Mouse (Mus musculus) cerebellum, postnatal 36 days (tissue): Measurements from ENCODE around the gene Mettl11b.
"Not testable (repeated sequence)": the region's sequence is repeated elsewhere in the genome, so short reads cannot be mapped to it uniquely, and the experiment has no call there.

ENCODE experiments used
- DNase-seq, 2 experiments: peaks; one replicate each; pipeline ENCODE4 v3.0.0; 2021 to 2022; ENCODE audit warnings: mixed read lengths in 2 of 2

Gene Mettl11b

GRCm38 (mm10) chr1:163725106-163725759, at the start of gene Mettl11b:
Gene Mettl11b (minus strand): TSS chr1:163725232.
- no peak for DNase-seq

GRCm38 (mm10) chr1:163757462-163758207, 32.6 kb upstream of the Mettl11b start:
- no peak for DNase-seq

- peak in 1 of 2 experiments; percentile 4 for DNase-seq
These were observed 26.4 kb upstream of the Mettl11b start for GRCm38 (mm10) chr1:163751360-163751992.

- no peak for DNase-seq
These were observed 12.2 kb upstream of the Mettl11b start for GRCm38 (mm10) chr1:163737239-163737533.

DNA sequence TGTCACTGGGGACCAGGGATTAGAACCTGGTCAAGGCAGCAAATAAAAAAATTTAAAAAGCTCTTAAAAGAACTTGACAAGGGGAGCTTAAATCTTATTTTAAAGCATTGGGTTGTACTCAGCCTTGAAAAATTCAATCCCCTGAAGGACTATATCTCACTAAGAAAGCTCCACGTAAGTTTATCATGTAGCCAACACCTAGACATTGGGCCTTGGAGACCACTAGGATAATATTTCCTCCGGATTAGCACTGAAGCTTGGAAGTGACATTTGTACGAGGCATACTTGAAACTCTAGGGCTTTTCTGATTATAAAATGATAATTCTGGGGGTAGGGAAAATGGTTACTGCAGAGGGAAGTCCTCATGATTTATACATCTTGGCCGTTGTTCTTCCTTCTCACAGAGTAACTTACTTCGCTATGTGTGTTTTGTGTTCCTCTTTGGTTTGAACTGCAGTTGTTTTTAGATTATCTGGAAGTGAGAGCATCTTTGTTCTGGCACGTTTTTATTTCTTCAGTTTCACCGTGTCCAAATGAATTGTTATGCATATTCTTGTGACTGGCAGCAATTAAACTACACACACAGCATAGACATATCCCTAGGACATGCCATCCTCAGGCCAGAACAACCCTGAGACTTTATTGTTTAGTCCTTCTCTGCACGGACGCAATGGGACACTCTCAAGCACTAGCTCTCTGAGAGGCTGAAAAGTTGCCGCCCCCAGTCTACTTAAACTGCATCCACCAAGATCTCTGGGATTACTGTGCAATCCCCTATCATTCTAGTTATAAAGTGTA, 11.6 kb upstream of the Mettl11b start:
- no peak for DNase-seq

DNA sequence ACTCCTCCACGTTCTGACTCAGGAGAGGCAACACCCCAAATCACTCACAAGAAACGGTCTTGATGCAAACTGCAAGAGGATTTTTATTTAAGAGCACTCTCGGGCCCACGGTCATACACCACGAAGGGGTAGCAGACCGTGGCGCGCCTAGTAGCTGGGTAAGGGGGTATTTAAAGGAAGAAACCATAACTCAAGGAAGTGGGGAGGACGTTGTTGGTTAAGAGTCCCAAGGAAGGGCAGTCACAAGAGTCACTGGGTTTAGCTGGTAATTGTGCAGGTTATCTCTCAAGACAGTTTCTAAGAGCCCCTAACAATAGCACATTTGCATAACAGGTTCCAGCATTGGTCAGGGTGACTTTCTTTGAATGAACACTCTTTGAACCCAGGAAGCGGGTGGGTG, 6.1 kb upstream of the Mettl11b start:
- not testable (repeated sequence) for DNase-seq

DNA sequence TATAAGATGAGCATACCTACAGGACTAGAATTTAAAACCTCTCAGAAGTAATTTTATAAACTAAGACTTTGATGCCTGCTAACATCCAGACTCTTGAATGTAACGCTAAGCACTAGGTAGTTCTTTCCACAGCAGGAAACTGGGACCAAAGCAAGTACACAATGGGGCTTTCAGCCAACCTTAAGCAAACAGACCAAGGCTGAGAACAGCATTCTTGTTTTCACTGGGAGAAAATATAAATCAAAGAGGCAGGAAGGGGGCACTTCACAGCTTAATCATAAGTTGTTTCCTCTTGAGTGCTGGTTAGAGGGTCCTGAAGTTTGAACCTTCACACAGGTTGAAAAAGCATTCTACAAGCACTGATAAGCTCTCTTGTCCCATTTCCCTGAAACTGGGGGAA, 1.1 kb downstream of the Mettl11b start:
- no peak for DNase-seq

DNA sequence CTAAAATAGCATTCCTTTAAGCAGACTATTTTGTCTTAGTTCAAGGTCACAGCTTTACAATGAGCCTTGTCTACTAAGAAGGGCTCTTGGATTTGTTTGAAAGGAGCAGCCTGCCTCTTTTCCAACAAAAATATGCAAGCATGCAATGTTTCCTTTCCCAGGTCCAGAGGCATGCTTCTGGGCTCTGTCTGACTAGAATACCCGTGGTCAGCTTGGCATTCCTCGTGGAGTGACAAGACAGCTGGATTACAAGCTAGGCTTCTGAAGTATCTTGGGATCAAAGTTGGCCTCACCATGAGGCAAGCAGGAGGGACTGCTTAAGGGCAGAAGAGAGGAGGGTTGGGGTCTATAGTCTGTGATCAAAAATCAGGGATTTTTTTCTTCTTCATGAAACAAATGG, 16.4 kb downstream of the Mettl11b start:
- DNase-seq, result no peak

GRCm38 (mm10) chr1:163700571-163700970, 24.5 kb downstream of the Mettl11b start:
- DNase-seq, result no peak

DNA sequence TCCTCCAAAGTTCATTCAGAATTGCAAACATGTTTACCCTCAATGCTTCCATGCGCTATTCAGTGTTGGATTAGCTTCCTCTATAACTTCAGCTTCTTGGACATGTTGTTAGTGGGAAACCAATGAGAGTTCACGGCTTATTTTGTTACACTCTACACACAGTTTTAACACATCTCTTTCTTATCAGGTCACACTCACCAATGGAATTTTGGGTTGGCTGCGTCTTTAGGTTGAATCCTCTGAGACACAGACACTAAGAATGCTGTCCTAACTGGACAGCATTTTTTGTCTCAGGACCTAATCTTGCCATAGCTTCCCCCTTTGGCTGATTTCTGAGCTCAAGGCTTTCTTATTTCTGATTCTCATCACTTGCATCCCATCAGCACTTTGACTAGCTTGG, 25.3 kb downstream of the Mettl11b start:
- no peak for DNase-seq

DNA sequence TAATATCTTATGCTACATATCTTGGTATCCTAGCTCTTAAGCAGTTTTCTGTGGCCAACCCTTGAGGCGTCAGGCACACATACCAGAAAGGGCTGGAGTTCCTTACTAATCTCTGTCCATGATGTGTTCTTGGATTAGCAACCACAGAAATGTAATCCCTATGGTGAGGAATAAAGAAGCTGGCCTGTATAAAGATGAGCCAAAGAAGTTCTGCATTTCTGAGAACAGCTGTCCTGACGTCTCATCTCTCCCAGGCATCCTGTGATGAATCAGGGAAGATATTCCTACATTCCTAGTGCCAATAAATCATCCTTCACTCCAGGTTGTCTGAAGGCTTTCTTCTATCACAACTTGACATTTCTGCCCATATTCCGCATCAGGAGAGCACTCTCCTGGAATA, 33.2 kb downstream of the Mettl11b start:
- DNase-seq, result no peak

DNA sequence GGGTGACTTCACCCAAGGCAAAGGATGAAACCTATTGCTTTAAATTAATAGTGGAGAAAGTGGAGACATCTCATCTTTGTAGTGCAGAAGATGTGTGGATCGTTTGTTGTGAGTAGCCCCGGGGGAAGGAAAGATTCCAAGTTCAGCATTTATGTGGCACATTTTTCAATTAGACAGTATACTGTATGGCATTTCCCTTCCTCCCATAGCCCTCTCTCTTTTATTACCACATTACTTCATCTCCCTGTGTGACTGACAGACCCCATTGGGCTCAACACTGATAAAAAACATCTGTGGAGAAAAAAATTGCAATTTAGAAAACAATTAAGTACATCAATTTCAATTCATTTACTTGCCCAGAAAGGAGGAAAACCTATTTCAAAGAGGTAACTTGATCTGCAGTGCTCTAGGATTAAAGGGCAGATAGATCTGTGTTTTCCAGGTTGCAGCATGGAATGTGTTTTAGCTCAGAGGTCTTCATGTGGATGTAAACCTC, 42.0 kb downstream of the Mettl11b start:
- no peak for DNase-seq

DNA sequence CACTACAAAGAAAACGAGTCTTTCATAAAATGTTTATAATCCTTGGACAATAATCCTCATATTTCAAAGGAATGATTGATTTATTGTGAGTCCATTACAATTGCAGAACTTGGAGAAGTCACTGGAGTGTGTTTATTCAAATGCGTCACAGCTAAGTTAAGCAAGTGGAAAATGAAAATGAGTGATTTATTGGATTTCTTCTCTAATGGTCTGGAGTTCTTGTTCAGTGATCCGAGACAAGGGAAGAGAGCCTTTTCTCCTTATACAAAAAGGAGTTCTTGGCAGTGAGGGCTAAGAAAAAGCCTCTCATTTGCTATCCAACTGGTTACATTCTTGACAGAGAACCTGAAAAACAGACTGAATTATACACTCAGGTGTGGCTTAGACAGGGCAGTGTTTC, 42.9 kb downstream of the Mettl11b start:
- no peak for DNase-seq

DNA sequence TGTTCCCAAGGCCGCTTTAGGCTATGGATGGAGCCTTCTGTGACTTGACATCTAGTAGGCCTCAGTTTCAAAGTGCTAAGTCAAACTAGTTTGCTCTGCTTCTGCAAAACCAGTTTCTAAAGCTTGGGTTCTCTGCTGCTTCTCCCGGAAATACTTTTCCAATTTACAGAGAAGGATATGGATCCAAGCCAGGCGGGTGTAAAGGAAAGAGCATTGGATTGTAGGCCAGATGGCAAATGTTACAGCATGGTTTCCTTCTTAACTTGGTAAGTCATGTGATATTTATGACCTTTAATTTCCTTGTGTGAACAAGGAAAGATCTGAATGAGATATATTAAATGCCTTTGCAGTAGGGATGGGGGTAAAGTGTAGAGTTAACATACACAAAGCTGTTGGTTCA, 52.2 kb downstream of the Mettl11b start:
- DNase-seq, result no peak

- no peak for DNase-seq
These were observed 53.7 kb downstream of the Mettl11b start for GRCm38 (mm10) chr1:163671326-163671725.

DNA sequence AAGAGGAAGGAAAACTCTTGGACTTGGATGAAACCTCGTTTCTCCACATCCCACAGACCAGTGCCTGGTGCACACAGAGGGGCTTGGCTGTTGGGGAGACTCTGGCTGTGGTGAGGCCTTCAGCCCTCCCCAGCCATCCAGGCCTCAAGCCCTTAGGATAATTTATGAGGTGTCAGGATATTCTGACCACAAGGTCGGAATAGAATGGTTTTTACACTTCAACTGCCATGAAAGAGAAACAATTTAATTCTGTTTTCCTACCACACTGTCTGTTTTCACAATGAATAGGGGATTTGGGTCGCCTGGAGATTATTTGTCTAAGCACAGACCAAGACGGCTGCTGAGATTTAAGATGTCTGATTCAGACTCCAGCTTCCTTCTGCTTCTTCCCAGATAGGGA, 54.3 kb downstream of the Mettl11b start:
- no peak for DNase-seq

DNA sequence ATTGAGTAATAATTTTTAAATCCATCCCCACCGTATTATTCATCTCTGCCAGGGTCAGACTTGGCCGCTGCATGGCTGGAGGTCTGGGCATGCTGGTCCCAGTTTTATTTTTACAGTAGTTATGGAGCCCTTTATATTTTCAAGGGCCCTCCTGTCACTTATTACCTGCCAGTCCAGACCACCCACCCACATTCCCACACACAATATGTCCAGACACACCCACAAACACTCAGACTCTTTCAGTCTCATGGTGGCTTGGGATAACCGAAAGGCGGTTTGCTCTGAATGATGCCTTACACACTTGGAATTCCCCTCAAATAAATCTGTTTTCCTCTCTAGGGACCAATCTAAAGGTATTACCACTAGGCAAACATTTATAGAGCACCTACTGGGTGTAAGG, 55.1 kb downstream of the Mettl11b start:
- no peak for DNase-seq

- DNase-seq, result no peak
These were observed 62.6 kb downstream of the Mettl11b start for GRCm38 (mm10) chr1:163662416-163662815.

DNA sequence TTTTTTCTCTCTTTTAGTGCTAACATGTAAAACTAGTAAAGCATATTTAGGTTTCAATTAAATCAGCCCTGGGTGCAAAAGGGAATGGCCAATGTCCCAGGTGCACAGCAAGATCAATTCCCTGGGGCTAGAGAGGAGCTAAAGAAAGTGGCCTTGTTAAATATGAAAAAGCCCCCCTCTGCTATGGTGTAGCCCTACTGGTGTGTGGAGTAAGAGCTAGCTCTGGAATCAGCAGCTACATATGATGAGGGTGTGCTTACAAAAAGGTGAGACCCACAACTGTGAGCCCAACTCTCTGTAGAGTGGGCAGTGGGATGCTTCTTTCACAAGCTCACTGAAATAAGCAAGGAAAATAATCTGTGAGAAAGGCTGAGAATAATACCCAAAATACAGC, 66.5 kb downstream of the Mettl11b start:
- no peak for DNase-seq

DNA sequence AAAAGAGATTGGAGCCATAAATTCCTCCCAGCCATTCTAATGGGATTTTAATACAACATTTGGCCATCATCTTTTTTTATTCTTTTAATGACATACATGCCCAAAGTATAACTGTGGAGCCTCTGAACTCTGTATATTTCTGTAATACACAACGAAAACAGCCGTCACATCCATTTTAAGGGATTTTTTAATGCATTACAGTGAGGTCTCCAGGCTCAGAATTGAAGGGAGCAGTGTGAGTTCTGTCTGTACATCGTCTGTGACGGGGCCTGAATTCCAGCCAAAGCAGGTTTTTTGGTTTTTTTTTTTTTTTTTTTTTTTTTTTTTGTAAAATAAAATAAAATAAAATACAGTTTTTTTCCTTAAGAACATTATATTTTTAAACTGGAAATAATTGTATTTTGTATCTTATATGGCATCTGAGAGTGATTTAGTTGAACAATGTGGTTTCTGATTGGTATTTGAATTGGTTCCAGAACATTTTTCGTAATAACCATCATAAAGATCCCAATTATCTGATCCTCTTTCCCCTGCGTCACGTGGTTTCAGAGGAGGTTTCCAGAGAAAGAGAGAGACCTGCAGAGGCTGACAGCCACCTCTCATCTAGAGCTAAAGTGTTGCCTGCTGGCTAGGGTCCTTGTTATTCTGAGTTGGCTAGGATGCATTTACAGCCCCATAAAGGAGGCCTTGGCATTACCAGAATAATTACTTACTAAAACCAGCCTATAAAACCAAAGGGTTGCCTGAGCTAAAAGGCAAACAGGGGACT, 67.1 kb downstream of the Mettl11b start:
- no peak for DNase-seq

DNA sequence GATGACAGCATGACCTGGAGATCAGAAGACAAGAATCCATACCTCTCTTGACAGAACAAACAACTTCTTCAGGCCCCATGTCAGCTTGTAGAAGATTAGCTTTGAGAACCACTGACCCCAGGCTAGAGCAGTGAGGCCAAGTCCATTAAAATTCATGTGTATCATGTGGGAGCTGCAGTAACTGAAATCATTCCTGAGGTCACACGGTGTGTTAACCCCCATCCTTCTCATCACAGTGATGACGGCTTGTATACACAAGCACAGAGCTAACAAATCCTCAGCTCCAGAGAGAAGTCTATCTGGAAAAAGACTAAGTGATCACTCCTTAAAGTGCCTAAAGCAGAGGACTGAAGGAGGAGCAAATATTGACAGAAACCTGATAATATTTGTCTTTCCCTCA, 68.0 kb downstream of the Mettl11b start:
- DNase-seq, result no peak

DNA sequence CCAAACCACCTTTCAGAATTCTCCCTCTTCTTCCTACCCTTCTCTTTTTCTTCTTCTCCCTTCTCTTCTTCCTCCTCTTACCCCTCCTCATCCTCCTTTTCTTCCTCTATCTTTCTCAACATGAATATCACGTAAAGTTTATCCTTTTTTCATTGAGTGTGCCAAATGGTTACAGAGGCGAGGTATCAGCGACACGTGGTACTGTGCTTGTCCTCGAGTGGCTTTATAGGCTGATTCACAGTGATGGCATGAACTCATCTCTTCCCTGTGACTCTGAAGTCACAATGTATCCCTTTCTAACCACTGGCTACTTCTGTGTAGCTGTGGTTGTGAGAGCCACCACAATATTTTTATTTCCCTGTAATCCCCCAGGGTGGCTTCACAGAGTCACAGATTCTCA, 68.6 kb downstream of the Mettl11b start:
- no peak for DNase-seq
